Mouse (Mus musculus): ENCODE data around the gene Nav2. TPM values are rescaled to one million over a fixed set of nuclear protein-coding genes. Genes with fewer than 3 reads are reported as not detected.

Nav2 gene
- total RNA-seq, 2 experiments from 2014 or later = 26.1 to 38.7 TPM

GRCm38 (mm10) chr7:49553236-49553981 is 644.9 kb downstream of the Nav2 start:
- ATAC-seq (replicated peaks; ENCODE audit: poor library complexity, severe bottlenecking) = no peak

GRCm38 (mm10) chr7:49558240-49558640 is 649.7 kb downstream of the Nav2 start:
- ATAC-seq (replicated peaks; ENCODE audit: poor library complexity, severe bottlenecking) = no peak

- no peak for ATAC-seq (replicated peaks; ENCODE audit: poor library complexity, severe bottlenecking)
Measured at GRCm38 (mm10) chr7:49558895-49559294, 650.4 kb downstream of the Nav2 start.

GRCm38 (mm10) chr7:49560012-49560411 is 651.5 kb downstream of the Nav2 start:
- no peak for ATAC-seq (replicated peaks; ENCODE audit: poor library complexity, severe bottlenecking)

GRCm38 (mm10) chr7:49562404-49562803 is 653.9 kb downstream of the Nav2 start:
- ATAC-seq (replicated peaks; ENCODE audit: poor library complexity, severe bottlenecking) = no peak

- ATAC-seq (replicated peaks; ENCODE audit: poor library complexity, severe bottlenecking) = no peak
Measured at GRCm38 (mm10) chr7:49562851-49563250, 654.3 kb downstream of the Nav2 start.

- ATAC-seq (replicated peaks; ENCODE audit: poor library complexity, severe bottlenecking) = no peak
Measured at GRCm38 (mm10) chr7:49565084-49565483, 656.6 kb downstream of the Nav2 start.

GRCm38 (mm10) chr7:49565798-49566197 is 657.3 kb downstream of the Nav2 start:
- no peak for ATAC-seq (replicated peaks; ENCODE audit: poor library complexity, severe bottlenecking)

- ATAC-seq (replicated peaks; ENCODE audit: poor library complexity, severe bottlenecking) = no peak
Measured at GRCm38 (mm10) chr7:49567346-49568034, 659.0 kb downstream of the Nav2 start.

GRCm38 (mm10) chr7:49569646-49570045 is 661.1 kb downstream of the Nav2 start:
- ATAC-seq (replicated peaks; ENCODE audit: poor library complexity, severe bottlenecking) = no peak

GRCm38 (mm10) chr7:49571606-49572005 is 663.1 kb downstream of the Nav2 start:
- no peak for ATAC-seq (replicated peaks; ENCODE audit: poor library complexity, severe bottlenecking)

GRCm38 (mm10) chr7:49575226-49575625 is 666.7 kb downstream of the Nav2 start:
- ATAC-seq (replicated peaks; ENCODE audit: poor library complexity, severe bottlenecking) = no peak

GRCm38 (mm10) chr7:49577096-49577495 is 668.6 kb downstream of the Nav2 start:
- no peak for ATAC-seq (replicated peaks; ENCODE audit: poor library complexity, severe bottlenecking)

GRCm38 (mm10) chr7:49581951-49582350 is 673.4 kb downstream of the Nav2 start:
- no peak for ATAC-seq (replicated peaks; ENCODE audit: poor library complexity, severe bottlenecking)

- ATAC-seq (replicated peaks; ENCODE audit: poor library complexity, severe bottlenecking) = no peak
Measured at GRCm38 (mm10) chr7:49582551-49582950, 674.0 kb downstream of the Nav2 start.

GRCm38 (mm10) chr7:49583176-49583575 is 674.7 kb downstream of the Nav2 start:
- no peak for ATAC-seq (replicated peaks; ENCODE audit: poor library complexity, severe bottlenecking)

- ATAC-seq (replicated peaks; ENCODE audit: poor library complexity, severe bottlenecking) = no peak
Measured at GRCm38 (mm10) chr7:49586530-49587120, 678.1 kb downstream of the Nav2 start.

- ATAC-seq (replicated peaks; ENCODE audit: poor library complexity, severe bottlenecking) = no peak
Measured at GRCm38 (mm10) chr7:49589635-49590034, 681.1 kb downstream of the Nav2 start.

- no peak for ATAC-seq (replicated peaks; ENCODE audit: poor library complexity, severe bottlenecking)
Measured at GRCm38 (mm10) chr7:49597776-49598175, 689.3 kb downstream of the Nav2 start.

- ATAC-seq (replicated peaks; ENCODE audit: poor library complexity, severe bottlenecking) = no peak
Measured at GRCm38 (mm10) chr7:49598225-49598624, 689.7 kb downstream of the Nav2 start.

GRCm38 (mm10) chr7:49599950-49600349 is 691.4 kb downstream of the Nav2 start:
- ATAC-seq (replicated peaks; ENCODE audit: poor library complexity, severe bottlenecking) = no peak

Data from granulocyte monocyte progenitor cell, adult 5-6 weeks (primary cell).